Mouse (Mus musculus): ENCODE measurements around the gene P3h4.

Gene P3h4

GRCm38 (mm10) chr11:100408076-100408834, 6.4 kb downstream of the P3h4 start:
- DNase-seq, result peak; percentile 87

- no peak for DNase-seq
These were observed 7.5 kb downstream of the P3h4 start for GRCm38 (mm10) chr11:100406995-100407705.

GRCm38 (mm10) chr11:100406273-100406672, 8.4 kb downstream of the P3h4 start:
- DNase-seq, result no peak

- no peak for DNase-seq
These were observed 10.1 kb downstream of the P3h4 start for GRCm38 (mm10) chr11:100404456-100405074.

- DNase-seq, result no peak
These were observed 11.0 kb downstream of the P3h4 start for GRCm38 (mm10) chr11:100403445-100404134.

- no peak for DNase-seq
These were observed 12.0 kb downstream of the P3h4 start for GRCm38 (mm10) chr11:100402682-100403081.

GRCm38 (mm10) chr11:100402240-100402639, 12.4 kb downstream of the P3h4 start:
- no peak for DNase-seq

GRCm38 (mm10) chr11:100400842-100401241, 13.8 kb downstream of the P3h4 start:
- DNase-seq, result no peak

- no peak for DNase-seq
These were observed 14.7 kb downstream of the P3h4 start for GRCm38 (mm10) chr11:100399727-100400538.

- DNase-seq, result peak; percentile 58
These were observed 15.3 kb downstream of the P3h4 start for GRCm38 (mm10) chr11:100399320-100399719.

GRCm38 (mm10) chr11:100398517-100398916, 16.1 kb downstream of the P3h4 start:
- no peak for DNase-seq

GRCm38 (mm10) chr11:100397600-100398389, 16.8 kb downstream of the P3h4 start, which contains the start of gene Jup:
Gene Jup, minus strand, starts transcription at chr11:100397763.
- DNase-seq, result peak; percentile 100

- DNase-seq, result peak; percentile 48
These were observed 17.6 kb downstream of the P3h4 start for GRCm38 (mm10) chr11:100396886-100397599.

- peak; percentile 59 for DNase-seq
These were observed 18.6 kb downstream of the P3h4 start for GRCm38 (mm10) chr11:100395861-100396631.

- peak; percentile 73 for DNase-seq
These were observed 19.4 kb downstream of the P3h4 start for GRCm38 (mm10) chr11:100395200-100395599.

GRCm38 (mm10) chr11:100394353-100395074, 20.1 kb downstream of the P3h4 start:
- no peak for DNase-seq

GRCm38 (mm10) chr11:100393733-100394132, 20.9 kb downstream of the P3h4 start:
- no peak for DNase-seq

GRCm38 (mm10) chr11:100392958-100393357, 21.7 kb downstream of the P3h4 start:
- DNase-seq, result no peak

- no peak for DNase-seq
These were observed 22.7 kb downstream of the P3h4 start for GRCm38 (mm10) chr11:100391884-100392345.

Measured in lung, postnatal 14 days (tissue).